8 mouse cellular contexts compared by ENCODE assay signal in the genomic region with DNA sequence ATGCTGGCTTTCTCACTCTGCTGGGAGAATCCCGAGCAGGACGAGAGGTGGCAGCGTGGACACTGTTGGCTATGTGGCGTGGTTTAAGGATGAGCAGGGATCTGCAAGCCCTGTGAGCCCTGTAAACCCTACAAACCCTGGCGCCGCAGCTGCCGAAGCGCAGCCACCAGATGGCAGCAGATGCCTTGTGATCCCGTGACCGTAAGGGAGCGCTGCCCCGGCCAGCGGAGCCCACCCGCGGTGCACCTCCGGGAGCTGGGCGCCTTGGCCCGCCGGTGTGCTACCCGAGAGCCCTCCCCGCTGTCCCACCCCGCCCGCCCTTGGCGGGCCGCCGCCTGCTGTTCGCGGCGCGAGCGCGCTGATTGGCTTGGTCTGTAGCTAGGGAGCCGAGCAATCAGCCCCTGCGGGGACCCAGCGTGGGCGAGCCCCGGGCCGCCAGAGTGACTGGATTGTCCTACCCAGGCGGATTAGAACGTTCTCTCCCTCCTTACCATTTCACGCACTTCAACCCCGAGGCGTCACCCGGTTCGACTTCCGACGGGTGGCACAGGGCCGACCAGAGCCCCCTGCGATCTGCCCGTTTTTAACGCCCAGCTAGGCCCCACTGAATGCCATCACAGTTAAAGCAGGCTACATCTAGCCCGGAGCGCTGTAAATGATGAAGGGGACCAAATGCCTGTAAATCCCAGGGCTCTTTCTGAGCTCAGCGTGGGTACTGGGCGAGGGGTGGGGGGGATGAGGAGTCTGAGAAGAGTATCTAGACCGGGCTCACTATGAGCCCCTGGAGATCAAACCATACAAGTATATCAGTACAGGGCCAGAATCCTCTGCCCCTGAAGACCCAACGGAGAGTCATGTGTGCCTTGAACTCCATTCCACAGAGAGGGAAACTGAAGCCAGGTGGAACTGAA. TPM values are rescaled to one million over a fixed set of nuclear protein-coding genes. Genes with fewer than 3 reads are reported as not detected.
DNase-seq lines count a peak whose midpoint lies in the region; ATAC-seq and TF ChIP-seq lines count a peak whose summit lies in the region.

No protein-coding gene starts in this region.

- DNase-seq in ES-CJ7 (ENCODE audit: low read depth, low spot score), result peak; percentile 93
- peak; percentile 90 for DNase-seq in cerebellum, adult 11 months
- DNase-seq in forebrain, embryonic 14.5 days (ENCODE audit: low spot score), result peak; percentile 92
- DNase-seq in heart, postnatal 14 days, result peak; percentile 89 to 93
- DNase-seq in layer of hippocampus, adult 11-12 months (ENCODE audit: low spot score), result peak; percentile 90
- peak; percentile 87 for DNase-seq in liver, postnatal 0 days
- peak; percentile 94 for DNase-seq in testis, postnatal 10 days (ENCODE audit: low spot score)

- WGBS in forebrain, embryonic 14.5 days, result 2% methylated on average over 47 of the region's 57 CpGs
- WGBS in liver, postnatal 0 days (ENCODE audit: insufficient replicate concordance), result 2% methylated on average over 57 of the region's 57 CpGs
- 0% methylated on average over 53 of the region's 57 CpGs for WGBS in neural tube, embryonic 14.5 days

- no peaks in the 10 kb centered on the region for H3K9me3 ChIP-seq in forebrain, embryonic 14.5 days (replicated peaks; ENCODE audit: control insufficient read depth, low read length)
- no peaks in the 10 kb centered on the region for H3K9me3 ChIP-seq in liver, postnatal 0 days (ENCODE audit: low read length)
- no peaks in the 10 kb centered on the region for H3K9me3 ChIP-seq in neural tube, embryonic 14.5 days (ENCODE audit: control insufficient read depth, low read length)

- TF ChIP-seq EP300 in liver, postnatal 0 days (IDR thresholded peaks at IDR 0.05; ENCODE audit: low read depth), result no peak

- TF ChIP-seq CTCF in liver, postnatal 0 days (IDR thresholded peaks at IDR 0.05; ENCODE audit: low read depth), result peak; percentile 92

- intact Hi-C loops in heart, postnatal 14 days (cut with DNase I), result loop anchor here (1.0 to 5.0 kb wide), 3 partner anchors 70 to 206 kb away; no protein-coding TSS in a partner anchor

- H3K4me2 ChIP-seq in forebrain, embryonic 14.5 days (ENCODE audit: low read length), result peak overlapping the region; percentile 77
- H3K4me2 ChIP-seq in liver, postnatal 0 days (ENCODE audit: low read depth, low read length), result peak overlapping the region; percentile 94
- H3K4me2 ChIP-seq in neural tube, embryonic 14.5 days (ENCODE audit: low read depth, low read length), result peak overlapping the region; percentile 72

- no peaks in the 10 kb centered on the region for H3K4me1 ChIP-seq in forebrain, embryonic 14.5 days (ENCODE audit: control insufficient read depth, insufficient read depth, low read length)
- peaks cover 9% of the 10 kb centered on the region; the same call in 1 of the 2 replicates for H3K4me1 ChIP-seq in liver, postnatal 0 days (ENCODE audit: insufficient read depth)
- 0 out of 2 replicates have a peak, but pooled peaks cover 4% of the 10 kb centered on the region for H3K4me1 ChIP-seq in neural tube, embryonic 14.5 days (ENCODE audit: control insufficient read depth, insufficient read depth, low read length)

- H3K27ac ChIP-seq in forebrain, embryonic 14.5 days (ENCODE audit: low read depth, low read length), result peak overlapping the region; percentile 39; the same call in 1 of the 2 replicates
- no peak overlapping the region for H3K27ac ChIP-seq in liver, postnatal 0 days (ENCODE audit: low read depth)
- peak overlapping the region; percentile 48; the same call in 1 of the 2 replicates for H3K27ac ChIP-seq in neural tube, embryonic 14.5 days (ENCODE audit: low read depth, low read length)

- no peaks in the 10 kb centered on the region for H3K36me3 ChIP-seq in forebrain, embryonic 14.5 days (ENCODE audit: control insufficient read depth, insufficient read depth, low read length)
- H3K36me3 ChIP-seq in liver, postnatal 0 days (replicated peaks; ENCODE audit: insufficient read depth, low read length), result no peaks in the 10 kb centered on the region
- no peaks in the 10 kb centered on the region for H3K36me3 ChIP-seq in neural tube, embryonic 14.5 days (ENCODE audit: control insufficient read depth, insufficient read depth, low read length)

- ATAC-seq in forebrain, embryonic 14.5 days, result peak; percentile 92
- peak; percentile 84 for ATAC-seq in liver, postnatal 0 days
- peak; percentile 94 for ATAC-seq in neural tube, embryonic 14.5 days (ENCODE audit: low read depth)

- H3K27me3 ChIP-seq in forebrain, embryonic 14.5 days (replicated peaks; ENCODE audit: control insufficient read depth, insufficient read depth, low read length), result no peaks in the 10 kb centered on the region
- no peaks in the 10 kb centered on the region for H3K27me3 ChIP-seq in liver, postnatal 0 days (ENCODE audit: insufficient read depth, low read length)
- no peaks in the 10 kb centered on the region for H3K27me3 ChIP-seq in neural tube, embryonic 14.5 days (ENCODE audit: control insufficient read depth, insufficient read depth, low read length)

- H3K4me3 ChIP-seq in forebrain, embryonic 14.5 days (ENCODE audit: low read depth, low read length), result peak overlapping the region; percentile 55
- H3K4me3 ChIP-seq in liver, postnatal 0 days (ENCODE audit: low read depth, low read length), result peak overlapping the region; percentile 57
- peak overlapping the region; percentile 51 for H3K4me3 ChIP-seq in neural tube, embryonic 14.5 days (ENCODE audit: low read depth, low read length)

- H3K9ac ChIP-seq in forebrain, embryonic 14.5 days (ENCODE audit: low read length), result peak overlapping the region; percentile 70
- H3K9ac ChIP-seq in liver, postnatal 0 days (replicated peaks), result peak overlapping the region; percentile 65
- H3K9ac ChIP-seq in neural tube, embryonic 14.5 days (replicated peaks; ENCODE audit: low read depth, low read length), result peak overlapping the region; percentile 65

RNA-seq across cellular contexts. Expression of gene Uri1, which starts 38.0 kb away (rescaled TPM):
- polyA plus RNA-seq in forebrain, embryonic 14.5 days (2014; fragmentation: Nextera tagmentation; extraction: Ambion mirVana), result 28.6 and 31.7 TPM in 2 replicates
- 10 to 100 TPM; 18.9 to 31.4 TPM for total RNA-seq in heart, postnatal 14 days (2021)
- polyA plus RNA-seq in liver, postnatal 0 days (2015; fragmentation: Nextera tagmentation; extraction: Ambion mirVana), result 15.1 and 17.1 TPM in 2 replicates
- 36.0 and 48.6 TPM in 2 replicates for polyA plus RNA-seq in neural tube, embryonic 14.5 days (2014; fragmentation: Nextera tagmentation; extraction: Ambion mirVana)

RNA-seq across cellular contexts. Expression of gene Ccne1, which starts 46.0 kb away (rescaled TPM):
- polyA plus RNA-seq in forebrain, embryonic 14.5 days (2014; fragmentation: Nextera tagmentation; extraction: Ambion mirVana), result 17.0 and 18.5 TPM in 2 replicates
- total RNA-seq in heart, postnatal 14 days (2021), result 1 to 10 TPM; 1.2 to 1.9 TPM
- 31.1 and 32.4 TPM in 2 replicates for polyA plus RNA-seq in liver, postnatal 0 days (2015; fragmentation: Nextera tagmentation; extraction: Ambion mirVana)
- 16.4 and 16.7 TPM in 2 replicates for polyA plus RNA-seq in neural tube, embryonic 14.5 days (2014; fragmentation: Nextera tagmentation; extraction: Ambion mirVana)
